Mouse (Mus musculus): ENCODE results near the gene Zcrb1.

GRCm38 (mm10) chr15:93336925-93337761 lies 61.0 kb downstream of the Zcrb1 start, which contains the start of gene Yaf2:
- TF ChIP-seq CTCF (conservative IDR thresholded peaks at IDR 0.05; ENCODE audit: insufficient read depth, insufficient read length, low read depth, low read length): no peak
- TF ChIP-seq POLR2A (IDR thresholded peaks at IDR 0.05; ENCODE audit: low read depth, low read length): no peak

Measured in kidney, adult 2 months (tissue).